Mouse (Mus musculus) midbrain, embryonic 13.5 days (tissue): ENCODE results near the gene Tyk2. TPM values are rescaled to one million over a fixed set of nuclear protein-coding genes. Genes with fewer than 3 reads are reported as not detected.

ENCODE experiments used
- ATAC-seq: fragments of 200-750 bp; cut with Nextera tagmentation; 2 replicates; pipeline ENCODE4 v1.8.0; 2017; ENCODE audit warnings: mild to moderate bottlenecking, moderate TSS enrichment, moderate library complexity
- H3K27ac ChIP-seq: fragments of 300-500 bp; sonication (generic); 2 replicates; pipeline ENCODE4 v1.5.1; 2015; ENCODE audit warnings: inconsistent platforms, mild to moderate bottlenecking, moderate library complexity
- H3K27me3 ChIP-seq: fragments of 300-500 bp; sonication (generic); 2 replicates; pipeline ENCODE4 v1.6.1; 2015; ENCODE audit warnings: mild to moderate bottlenecking, inconsistent platforms
- H3K36me3 ChIP-seq: fragments of 300-500 bp; sonication (generic); 2 replicates; pipeline ENCODE4 v1.6.1; 2015; ENCODE audit warnings: mild to moderate bottlenecking, inconsistent platforms
- H3K4me1 ChIP-seq: fragments of 300-500 bp; sonication (generic); replicated peaks from 2 replicates; pipeline ENCODE4 v1.6.1; 2015; ENCODE audit warnings: inconsistent platforms
- H3K4me2 ChIP-seq: fragments of 300-500 bp; sonication (generic); replicated peaks from 2 replicates; pipeline ENCODE4 v1.6.1; 2015; ENCODE audit warnings: moderate library complexity, mild to moderate bottlenecking, inconsistent platforms
- H3K4me3 ChIP-seq: fragments of 300-500 bp; sonication (generic); replicated peaks from 2 replicates; pipeline ENCODE4 v1.5.1; 2015; ENCODE audit warnings: mild to moderate bottlenecking, inconsistent platforms
- H3K9ac ChIP-seq: fragments of 300-500 bp; sonication (generic); replicated peaks from 2 replicates; pipeline ENCODE4 v1.6.1; 2015; ENCODE audit warnings: mild to moderate bottlenecking, inconsistent platforms
- H3K9me3 ChIP-seq: fragments of 300-500 bp; sonication (generic); 2 replicates; pipeline ENCODE4 v1.6.1; 2016; ENCODE audit warnings: mild to moderate bottlenecking, inconsistent platforms
- WGBS: fragments of 180-500 bp; shearing (Covaris S2); methylation state at CpG from one replicate; pipeline ENCODE4 v1.1.7; 2015; 5-methylcytosine and 5-hydroxymethylcytosine counted together
- polyA plus RNA-seq: library from polyadenylated mRNA; unstranded; fragments of >200 nt; fragmentation: Nextera tagmentation; extraction: Ambion mirVana; gene quantifications from 2 replicates; pipeline ENCODE4 v1.2.1, GENCODE M21; 2015

Gene Tyk2
- polyA plus RNA-seq, 1 experiment from 2014 or later, result 11.5 TPM

DNA sequence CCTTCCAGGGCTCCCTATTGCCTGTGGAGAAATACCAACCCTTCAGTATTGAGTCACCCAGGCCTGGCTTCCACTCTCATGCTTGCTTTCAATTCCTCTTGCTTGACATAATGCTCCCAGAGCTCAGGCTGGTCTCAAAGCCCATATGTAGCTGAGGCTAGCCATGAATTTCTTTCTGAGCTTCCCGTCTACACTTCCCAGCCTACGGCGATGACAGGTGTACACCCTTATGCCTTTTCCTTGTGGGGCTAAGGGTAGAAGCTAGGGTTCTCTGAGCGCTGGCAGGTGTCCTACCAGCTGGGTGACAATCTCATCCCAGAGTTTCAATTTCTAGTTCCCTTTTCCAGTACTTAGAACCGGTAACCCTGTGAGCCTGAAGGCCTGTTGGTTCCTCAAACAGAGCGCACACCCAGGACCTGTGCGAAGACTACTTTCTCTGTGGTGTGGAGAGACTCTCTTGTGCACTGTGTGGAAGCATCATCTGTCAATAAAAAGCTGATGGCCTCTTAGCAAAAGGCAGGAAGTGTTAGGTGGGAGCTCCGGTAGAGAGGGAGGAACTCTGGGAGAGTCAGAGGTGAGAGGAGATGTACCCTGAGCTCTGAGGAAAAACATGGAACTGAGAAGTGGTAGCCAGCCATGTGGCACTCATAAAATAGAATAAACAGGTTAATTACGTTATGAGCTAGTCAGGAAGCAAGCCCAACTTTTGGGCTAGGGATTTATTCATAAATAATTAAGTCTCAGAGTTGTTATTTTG, 5.4 kb downstream of the Tyk2 start:
- no peaks in the 10 kb centered on the region for H3K9me3 ChIP-seq
- H3K4me1 ChIP-seq, result peaks cover 6% of the 10 kb centered on the region
- no peak for ATAC-seq
- H3K36me3 ChIP-seq, result peaks cover 65% of the 10 kb centered on the region
- H3K27ac ChIP-seq, result no peak overlapping the region
- no peak overlapping the region for H3K9ac ChIP-seq
- 89% methylated on average over 9 of the region's 9 CpGs for WGBS
- H3K27me3 ChIP-seq, result no peaks in the 10 kb centered on the region
- no peak overlapping the region for H3K4me2 ChIP-seq
- no peak overlapping the region for H3K4me3 ChIP-seq

DNA sequence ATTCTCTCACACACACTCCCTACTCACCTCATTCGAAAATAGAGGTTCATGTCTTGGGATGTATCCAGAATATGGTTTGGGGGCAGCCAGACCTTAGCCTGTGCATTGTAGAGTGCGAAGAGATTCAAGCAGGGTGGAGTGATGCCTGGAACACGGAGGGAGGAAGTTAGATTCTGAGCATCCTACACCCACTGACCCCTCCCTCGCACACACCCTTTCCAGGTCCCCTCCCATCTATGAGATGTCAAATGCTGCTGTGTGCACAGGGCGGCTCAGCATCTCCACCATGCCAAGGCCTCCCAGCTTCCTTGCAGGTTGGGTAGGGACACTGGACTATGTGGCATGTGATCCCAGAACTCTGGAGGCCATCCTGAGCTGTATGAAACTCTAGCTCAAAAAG, 6.2 kb downstream of the Tyk2 start:
- H3K4me1 ChIP-seq, result no peaks in the 10 kb centered on the region
- no peak overlapping the region for H3K27ac ChIP-seq
- H3K27me3 ChIP-seq, result no peaks in the 10 kb centered on the region
- H3K9ac ChIP-seq, result no peak overlapping the region
- WGBS, result 83% methylated on average over 5 of the region's 5 CpGs
- no peaks in the 10 kb centered on the region for H3K9me3 ChIP-seq
- H3K4me2 ChIP-seq, result no peak overlapping the region
- no peak overlapping the region for H3K4me3 ChIP-seq
- ATAC-seq, result no peak
- H3K36me3 ChIP-seq, result peaks cover 71% of the 10 kb centered on the region

DNA sequence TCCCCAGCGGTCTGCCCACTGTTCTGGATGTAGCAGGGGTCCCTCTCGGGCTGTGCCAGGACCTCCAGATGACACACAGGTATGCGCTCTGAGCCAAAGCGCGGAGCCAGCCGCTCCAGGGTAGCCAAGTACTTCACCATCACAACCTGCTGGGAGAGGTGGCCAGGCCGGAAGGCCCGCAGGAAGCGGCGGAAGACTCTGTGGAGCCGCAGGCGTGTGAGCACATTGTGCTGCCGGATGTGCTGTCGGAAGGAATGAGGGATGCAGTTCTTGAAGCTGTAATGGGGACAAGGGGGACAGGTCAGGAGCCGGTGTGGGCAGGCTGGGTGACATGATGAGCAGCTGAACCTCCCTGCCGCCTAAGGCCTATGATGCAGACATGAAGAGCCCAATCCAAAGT, 9.6 kb downstream of the Tyk2 start:
- Histone ChIP-seq H3K4me3 (no peak overlapping the region), H3K4me1 (no peaks in the 10 kb centered on the region), H3K27me3 (no peaks in the 10 kb centered on the region), H3K36me3 (peaks cover 56% of the 10 kb centered on the region), H3K9ac (no peak overlapping the region), H3K4me2 (no peak overlapping the region), H3K27ac (no peak overlapping the region), H3K9me3 (no peaks in the 10 kb centered on the region)
- no peak for ATAC-seq
- 90% methylated on average over 16 of the region's 16 CpGs for WGBS

DNA sequence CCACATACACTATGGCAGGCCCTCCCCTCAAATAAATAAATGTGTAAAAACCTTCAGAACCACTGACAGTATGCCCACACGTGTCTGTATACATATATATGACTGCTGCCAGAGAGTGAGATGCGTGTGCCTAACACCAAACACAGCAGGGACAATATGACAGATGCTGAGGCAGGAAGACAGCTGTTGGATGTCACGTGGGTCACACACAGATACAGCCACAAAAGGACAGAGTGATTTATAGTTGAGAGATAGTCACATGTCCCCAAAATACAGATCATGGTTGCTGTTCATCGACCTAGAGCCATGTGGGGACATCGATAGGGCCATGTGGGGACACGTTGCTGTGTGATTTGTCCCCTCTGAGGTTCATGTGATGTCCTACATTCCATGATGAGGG, 14.0 kb downstream of the Tyk2 start:
- no peaks in the 10 kb centered on the region for H3K9me3 ChIP-seq
- H3K4me1 ChIP-seq, result no peaks in the 10 kb centered on the region
- H3K9ac ChIP-seq, result no peak overlapping the region
- no peak for ATAC-seq
- H3K4me3 ChIP-seq, result no peak overlapping the region
- H3K27me3 ChIP-seq, result no peaks in the 10 kb centered on the region
- no peak overlapping the region for H3K27ac ChIP-seq
- H3K36me3 ChIP-seq, result peaks cover 20% of the 10 kb centered on the region
- WGBS, result 82% methylated on average over 6 of the region's 6 CpGs
- no peak overlapping the region for H3K4me2 ChIP-seq

DNA sequence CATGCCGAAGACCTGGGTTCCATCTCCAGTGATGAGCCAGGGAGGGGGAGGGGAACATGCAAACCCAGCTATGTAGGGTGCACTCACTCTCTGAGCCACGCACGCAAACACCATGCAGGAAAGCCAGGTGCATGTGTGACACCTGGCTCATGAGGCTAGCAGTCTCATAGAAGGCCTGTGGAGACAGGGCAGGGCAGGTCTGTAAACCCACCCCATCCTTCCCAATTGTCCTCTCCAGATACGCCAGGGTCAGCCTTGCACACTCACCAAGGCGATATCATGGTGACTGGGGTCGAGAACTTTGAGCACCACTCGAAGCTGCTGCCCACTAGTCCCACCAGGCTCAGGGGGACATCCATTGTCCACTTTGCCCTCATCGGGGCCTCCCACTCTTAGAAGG, 15.9 kb downstream of the Tyk2 start:
- no peaks in the 10 kb centered on the region for H3K27me3 ChIP-seq
- H3K4me1 ChIP-seq, result no peaks in the 10 kb centered on the region
- H3K4me3 ChIP-seq, result no peak overlapping the region
- peaks cover 7% of the 10 kb centered on the region for H3K36me3 ChIP-seq
- H3K27ac ChIP-seq, result no peak overlapping the region
- no peak overlapping the region for H3K4me2 ChIP-seq
- no peaks in the 10 kb centered on the region for H3K9me3 ChIP-seq
- 92% methylated on average over 8 of the region's 8 CpGs for WGBS
- no peak overlapping the region for H3K9ac ChIP-seq
- no peak for ATAC-seq

DNA sequence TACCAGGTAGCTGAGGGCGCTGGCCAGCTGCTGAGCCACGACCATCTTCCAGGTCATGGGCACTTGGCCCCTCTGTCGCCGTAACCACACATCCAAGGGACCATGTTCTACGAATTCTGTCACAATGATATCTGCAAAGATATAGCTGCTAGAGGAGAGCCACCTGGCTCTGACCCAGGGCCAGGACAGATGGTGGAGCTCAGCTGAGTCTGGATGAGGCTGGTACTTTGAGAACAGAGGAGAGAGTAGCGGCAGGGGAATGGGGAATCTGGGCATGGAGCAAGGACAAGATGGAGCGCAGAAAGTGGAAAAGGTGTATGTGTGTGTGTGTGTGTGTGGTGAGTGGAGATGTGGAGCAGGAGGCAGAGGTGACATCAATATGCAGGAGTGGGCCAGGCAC, 16.9 kb downstream of the Tyk2 start:
- ATAC-seq, result no peak
- Histone ChIP-seq H3K27me3 (no peaks in the 10 kb centered on the region), H3K9ac (no peak overlapping the region), H3K4me2 (no peak overlapping the region), H3K36me3 (peaks cover 9% of the 10 kb centered on the region; the same call in 1 of the 2 replicates), H3K9me3 (no peaks in the 10 kb centered on the region), H3K27ac (no peak overlapping the region), H3K4me3 (no peak overlapping the region), H3K4me1 (no peaks in the 10 kb centered on the region)
- WGBS, result 91% methylated on average over 7 of the region's 7 CpGs

DNA sequence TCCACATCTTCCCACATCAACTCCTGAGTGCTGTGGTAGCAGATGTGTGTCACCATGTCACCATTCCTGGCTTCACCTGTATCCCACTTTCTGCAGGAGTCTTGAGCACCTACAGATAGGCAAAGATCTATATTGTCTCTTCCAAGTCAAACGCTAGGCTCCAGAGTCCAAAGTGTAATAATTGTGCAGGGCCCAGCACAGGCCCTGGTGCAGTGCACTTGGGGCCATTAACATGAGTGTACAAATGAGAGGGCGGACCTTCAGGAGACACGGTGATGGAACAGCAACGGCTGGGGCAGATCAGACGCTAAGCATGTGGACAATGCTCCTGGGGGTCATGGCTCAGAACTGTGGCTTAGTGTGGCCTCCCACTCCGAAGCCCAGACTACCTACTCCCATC, 17.3 kb downstream of the Tyk2 start:
- WGBS, result 95% methylated on average over 6 of the region's 6 CpGs
- H3K9me3 ChIP-seq, result no peaks in the 10 kb centered on the region

DNA sequence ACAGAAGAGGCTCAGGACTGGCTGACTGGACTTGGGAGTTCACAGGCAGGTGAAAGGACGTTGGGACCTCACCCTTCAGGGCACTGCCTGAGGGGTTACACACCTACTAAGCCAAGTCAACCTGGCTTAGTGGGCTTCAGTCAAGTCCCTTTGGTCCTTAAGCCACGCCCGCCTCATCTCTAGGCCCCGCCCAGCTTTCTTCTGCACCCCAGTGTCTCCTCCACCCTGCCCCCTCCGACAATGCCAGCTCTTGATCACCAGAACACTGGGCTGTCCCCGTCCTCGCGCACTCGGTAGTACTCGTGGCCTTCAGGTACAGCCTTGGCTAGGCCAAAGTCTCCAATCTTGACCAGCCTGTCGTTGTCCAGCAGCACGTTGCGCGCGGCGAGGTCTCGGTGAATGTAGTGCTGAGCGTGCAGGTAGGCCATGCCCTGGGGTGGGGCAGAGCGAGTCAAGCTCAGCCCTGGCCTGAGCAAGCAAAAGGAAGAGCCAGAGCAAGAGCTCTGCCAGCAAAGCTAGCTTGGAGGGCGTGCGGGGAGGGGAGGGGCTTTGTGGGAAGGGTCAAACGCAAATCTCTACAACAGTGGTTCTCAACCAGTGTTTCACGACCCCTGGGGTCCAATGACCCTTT, 23.3 kb downstream of the Tyk2 start:
- Histone ChIP-seq H3K4me3 (no peak overlapping the region), H3K27ac (no peak overlapping the region), H3K4me1 (no peaks in the 10 kb centered on the region), H3K4me2 (no peak overlapping the region), H3K36me3 (peaks cover 24% of the 10 kb centered on the region; the same call in 1 of the 2 replicates), H3K9ac (no peak overlapping the region), H3K9me3 (no peaks in the 10 kb centered on the region), H3K27me3 (no peaks in the 10 kb centered on the region)
- 46% methylated on average over 23 of the region's 23 CpGs for WGBS
- ATAC-seq, result no peak

More for the DNA sequence above, 17.3 kb downstream of the Tyk2 start:
- no peak overlapping the region for H3K4me2 ChIP-seq
- H3K27ac ChIP-seq, result no peak overlapping the region
- H3K4me1 ChIP-seq, result no peaks in the 10 kb centered on the region
- no peaks in the 10 kb centered on the region for H3K27me3 ChIP-seq
- no peak overlapping the region for H3K9ac ChIP-seq
- no peak overlapping the region for H3K4me3 ChIP-seq
- peaks cover 14% of the 10 kb centered on the region; the same call in 1 of the 2 replicates for H3K36me3 ChIP-seq
- ATAC-seq, result no peak

DNA sequence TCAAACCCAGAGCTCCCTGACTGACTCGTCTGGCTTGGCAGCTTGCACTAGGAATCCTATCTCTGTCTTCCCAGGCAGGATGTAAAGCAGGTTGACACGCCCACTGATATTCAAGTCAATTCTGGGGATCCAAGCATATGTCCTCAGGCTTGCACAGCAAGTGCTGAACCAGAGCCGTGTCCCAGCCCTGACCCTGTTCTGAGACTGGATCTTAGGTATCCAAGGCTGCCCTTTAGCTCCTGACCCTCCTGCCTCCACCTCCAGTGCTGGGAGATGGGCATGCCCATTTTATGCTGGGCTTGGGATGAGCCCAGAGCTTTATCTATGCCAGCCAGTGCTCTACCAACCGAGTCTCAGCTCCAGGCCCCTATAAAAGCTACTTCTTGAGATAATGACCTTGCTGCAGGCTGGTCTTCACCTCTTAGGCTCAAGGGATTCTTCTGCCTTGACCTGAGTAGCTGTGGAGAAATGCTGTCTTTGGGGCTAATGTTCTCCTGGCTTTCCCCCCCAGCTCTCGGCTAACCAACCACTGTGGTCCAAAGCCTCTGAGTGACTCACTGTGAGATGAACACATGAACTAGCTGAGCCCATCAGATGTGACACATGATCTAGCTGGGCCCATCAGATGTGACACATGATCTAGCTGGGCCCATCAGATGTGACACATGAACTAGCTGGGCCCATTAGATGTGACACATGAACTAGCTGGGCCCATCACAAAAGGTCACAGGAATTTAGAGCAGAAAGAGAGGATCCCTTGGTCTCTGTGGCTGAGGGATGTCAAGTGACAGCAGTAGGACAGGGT, 25.1 kb downstream of the Tyk2 start:
- Histone ChIP-seq H3K4me2 (no peak overlapping the region), H3K27ac (no peak overlapping the region), H3K9ac (no peak overlapping the region), H3K27me3 (no peaks in the 10 kb centered on the region), H3K9me3 (no peaks in the 10 kb centered on the region), H3K36me3 (peaks cover 24% of the 10 kb centered on the region; the same call in 1 of the 2 replicates), H3K4me3 (no peak overlapping the region), H3K4me1 (no peaks in the 10 kb centered on the region)
- no peak for ATAC-seq
- 80% methylated on average over 5 of the region's 5 CpGs for WGBS

DNA sequence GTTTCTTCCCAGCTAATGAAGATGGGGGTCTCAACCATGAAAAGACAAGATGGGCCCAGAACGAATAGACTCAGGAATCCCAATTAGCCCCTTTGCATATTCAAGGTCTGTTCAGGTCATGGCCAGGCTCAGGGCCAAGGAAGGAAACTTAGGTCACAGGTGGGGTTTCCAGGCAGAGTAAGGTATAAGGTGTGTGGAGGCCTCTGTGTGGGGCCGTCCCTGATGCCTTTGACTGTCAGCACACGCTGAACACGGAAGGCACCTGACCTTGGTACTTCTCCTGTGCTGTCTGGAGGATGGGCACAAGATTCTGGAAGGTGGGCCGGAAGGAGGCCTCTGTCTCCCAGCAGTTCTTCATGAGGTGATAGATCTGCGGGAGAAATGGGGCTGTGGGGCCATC, 26.2 kb downstream of the Tyk2 start:
- Histone ChIP-seq H3K4me1 (peaks cover 8% of the 10 kb centered on the region; the same call in 1 of the 2 replicates), H3K9ac (no peak overlapping the region), H3K9me3 (no peaks in the 10 kb centered on the region), H3K4me2 (no peak overlapping the region), H3K27me3 (no peaks in the 10 kb centered on the region), H3K36me3 (peaks cover 17% of the 10 kb centered on the region; the same call in 1 of the 2 replicates), H3K4me3 (no peak overlapping the region), H3K27ac (no peak overlapping the region)
- no peak for ATAC-seq
- WGBS, result 92% methylated on average over 6 of the region's 6 CpGs

DNA sequence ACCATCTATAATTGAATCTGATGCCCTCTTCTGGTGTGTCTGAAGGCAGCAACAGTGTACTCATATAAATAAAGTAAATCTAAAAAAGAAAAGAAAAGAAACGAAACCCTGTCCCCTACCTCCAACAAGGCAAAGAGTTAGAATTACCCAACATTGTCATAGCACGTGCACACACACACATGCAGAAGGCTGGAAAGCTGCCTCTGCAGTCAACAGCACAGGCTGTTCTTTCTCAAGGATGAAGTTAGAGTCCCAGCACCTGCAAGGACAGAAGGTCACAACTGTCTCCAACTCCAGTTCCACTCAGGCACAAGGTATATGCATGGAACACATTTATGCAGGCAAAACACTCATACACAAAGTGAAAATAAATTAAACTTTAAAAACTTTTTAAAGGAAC, 29.0 kb downstream of the Tyk2 start:
- Histone ChIP-seq H3K9ac (no peak overlapping the region), H3K4me1 (peaks cover 8% of the 10 kb centered on the region; the same call in 1 of the 2 replicates), H3K27me3 (no peaks in the 10 kb centered on the region), H3K27ac (no peak overlapping the region), H3K9me3 (no peaks in the 10 kb centered on the region), H3K4me2 (no peak overlapping the region), H3K4me3 (no peak overlapping the region), H3K36me3 (0 out of 2 replicates have a peak, but pooled peaks cover 3% of the 10 kb centered on the region)
- ATAC-seq, result no peak
- 94% methylated on average over 2 of the region's 2 CpGs for WGBS
